Mouse (Mus musculus) urinary bladder, postnatal 25 days (tissue): ENCODE measurements around the gene Fam84b.
A peak's percentile ranks its signal among the peaks of the same experiment; 100 is the strongest.

Source experiments
- DNase-seq: peaks from one replicate; pipeline ENCODE4 v3.0.0; 2022; ENCODE audit warnings: low spot score

Fam84b gene

DNA sequence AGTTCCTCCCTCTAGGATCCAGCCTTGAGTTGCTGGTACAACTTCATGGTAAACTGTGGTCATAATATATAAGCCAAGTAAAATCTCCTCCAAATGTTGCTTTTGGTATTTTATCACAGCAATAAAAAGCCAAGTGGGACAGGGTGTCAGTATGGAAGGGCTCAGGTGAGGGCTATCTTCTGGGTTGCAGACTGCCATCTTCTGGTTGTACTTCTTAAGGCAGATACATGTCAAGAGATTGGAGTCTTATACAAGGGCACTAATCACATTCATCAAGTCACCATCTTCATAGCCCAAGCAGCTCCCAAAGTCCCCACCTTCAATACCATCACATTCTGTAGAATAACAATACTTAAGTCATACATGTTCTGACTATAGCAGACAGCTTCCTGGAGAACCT lies 21.0 kb downstream of the Fam84b start:
- DNase-seq = no peak

DNA sequence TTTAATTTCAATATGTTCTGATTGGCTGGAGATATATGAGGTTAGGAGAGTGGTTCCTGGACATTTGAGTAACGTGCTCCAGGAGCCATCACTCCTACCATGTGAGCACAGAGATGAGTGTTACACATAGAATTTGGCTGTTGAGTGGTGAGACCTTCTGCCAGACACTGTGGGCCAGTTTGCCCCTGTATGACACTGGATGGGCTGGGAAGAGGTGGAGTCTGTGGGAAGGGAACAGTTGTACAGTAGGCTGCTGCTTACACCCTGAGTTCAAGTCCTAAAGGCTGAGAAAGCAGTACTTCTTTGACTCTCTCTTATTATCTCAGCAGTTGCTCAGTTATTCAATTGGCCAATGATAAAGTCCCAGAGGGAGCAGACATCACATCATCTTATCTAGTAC lies 27.4 kb downstream of the Fam84b start:
- no peak for DNase-seq

DNA sequence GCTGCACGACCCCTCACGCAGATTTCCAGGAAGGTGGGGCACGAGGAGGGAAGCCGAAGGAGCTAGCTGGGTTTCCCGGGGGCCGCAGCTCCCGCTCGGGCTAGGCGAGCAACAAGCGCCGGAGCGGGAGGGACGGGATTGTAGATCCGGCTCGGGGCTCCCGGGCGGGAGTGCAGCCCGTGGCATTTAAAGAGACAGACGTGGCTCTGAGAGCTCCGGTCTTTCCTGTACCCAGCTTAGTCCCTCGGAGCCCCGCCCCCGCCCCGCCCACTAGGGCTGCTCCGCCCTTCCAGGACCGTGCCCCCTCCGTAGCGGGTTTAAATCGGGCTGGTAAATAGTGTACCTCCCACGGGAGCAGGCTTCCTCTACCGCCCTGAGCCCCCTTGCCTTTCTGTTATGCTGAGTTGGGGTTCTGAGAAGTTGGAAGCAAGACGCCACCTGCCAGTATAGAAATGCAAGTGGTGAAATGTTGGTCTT lies 28.8 kb downstream of the Fam84b start:
- peak; percentile 87 for DNase-seq

DNA sequence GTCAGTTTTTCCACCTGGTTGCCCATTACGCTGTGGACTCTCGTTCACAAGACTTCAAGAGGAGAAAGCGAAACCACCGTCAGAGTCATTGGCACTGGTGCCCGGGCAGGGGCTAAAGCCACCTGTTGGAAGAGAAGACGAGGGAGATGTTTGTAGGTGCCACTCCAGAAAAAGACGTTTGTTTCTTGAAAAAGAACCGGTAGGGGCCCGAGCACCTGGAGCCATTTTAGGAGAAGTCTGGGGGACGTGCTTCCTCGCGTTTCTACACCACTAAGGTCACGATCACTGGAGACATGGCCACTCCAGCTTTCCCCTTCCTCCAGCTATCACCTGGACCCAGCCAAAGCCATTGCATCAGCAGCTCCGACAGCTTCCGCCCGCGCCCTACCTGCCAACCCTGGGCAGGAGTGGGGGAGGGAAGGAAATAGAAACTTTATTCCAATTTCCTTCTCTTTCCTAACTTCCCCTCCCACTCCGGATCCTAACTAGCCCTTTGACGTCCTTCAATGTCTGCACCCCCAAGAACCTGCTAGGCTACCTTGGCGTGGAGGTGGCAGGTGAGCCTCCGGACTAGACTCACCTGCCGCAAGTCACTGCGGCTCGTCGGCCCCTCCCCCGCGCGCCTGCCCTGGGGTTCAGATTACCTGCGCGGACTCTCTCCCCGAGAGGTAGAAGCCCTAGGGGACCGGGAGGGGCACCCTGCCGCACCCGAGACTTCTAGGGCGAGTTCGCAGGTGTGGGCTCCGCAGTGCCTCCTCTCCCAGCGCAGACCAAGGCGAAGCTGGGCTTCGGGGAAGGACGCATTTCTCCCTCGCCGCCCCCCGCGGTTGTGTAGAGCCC lies 29.5 kb downstream of the Fam84b start:
- DNase-seq = peak; percentile 57

DNA sequence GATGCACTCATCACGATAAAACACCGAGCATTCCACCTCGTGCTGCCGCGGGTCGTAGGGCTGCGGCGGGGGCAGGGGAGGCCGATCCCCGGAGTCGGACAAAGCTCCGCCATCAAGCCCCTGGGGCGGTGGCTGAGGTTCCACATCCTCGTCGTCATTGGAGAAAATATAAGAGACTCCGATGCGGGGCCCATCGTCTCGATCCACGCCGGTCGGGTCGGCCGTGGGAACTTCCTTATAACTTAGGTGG lies 30.0 kb downstream of the Fam84b start:
- DNase-seq = no peak

DNA sequence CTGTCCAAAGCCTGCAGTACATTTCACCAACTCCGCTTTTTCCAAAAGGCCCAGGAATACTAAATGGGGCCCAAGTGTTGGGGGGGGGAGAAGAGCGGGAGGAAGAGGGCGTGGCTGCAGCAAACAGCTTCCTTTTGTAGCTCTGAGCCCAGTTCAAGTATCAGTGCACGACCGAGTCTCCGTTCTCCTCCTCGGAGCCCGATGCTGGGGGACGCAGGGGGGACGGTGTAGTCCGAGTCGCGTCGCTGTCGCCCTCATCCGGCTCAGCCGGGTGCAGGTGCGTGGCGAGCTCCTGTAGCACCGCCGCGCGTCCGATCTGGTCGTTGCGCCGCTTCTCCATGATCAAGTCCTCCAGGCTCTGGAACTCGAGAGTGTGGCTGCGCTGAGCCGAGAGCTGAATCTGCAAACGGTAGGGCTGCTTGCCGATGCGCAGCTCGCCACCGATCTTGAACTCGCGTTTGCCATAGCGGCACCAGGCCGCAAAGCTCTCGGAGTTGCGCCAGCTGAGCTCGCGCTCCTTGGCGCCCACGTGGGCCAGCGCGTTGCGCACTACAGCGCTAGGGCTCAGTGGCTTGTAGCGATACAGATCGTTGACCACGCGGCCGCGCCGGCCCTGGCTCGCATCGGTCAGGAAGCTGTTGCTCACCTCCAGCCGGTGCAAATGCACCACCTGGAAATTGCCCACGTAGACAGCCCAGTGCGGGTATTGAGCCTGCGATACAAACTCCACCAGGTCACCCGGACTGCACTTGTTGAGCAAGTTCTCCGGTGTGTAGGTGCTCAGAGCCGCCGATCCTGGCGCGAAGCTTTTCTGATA lies 30.6 kb downstream of the Fam84b start:
- DNase-seq = peak; percentile 60

DNA sequence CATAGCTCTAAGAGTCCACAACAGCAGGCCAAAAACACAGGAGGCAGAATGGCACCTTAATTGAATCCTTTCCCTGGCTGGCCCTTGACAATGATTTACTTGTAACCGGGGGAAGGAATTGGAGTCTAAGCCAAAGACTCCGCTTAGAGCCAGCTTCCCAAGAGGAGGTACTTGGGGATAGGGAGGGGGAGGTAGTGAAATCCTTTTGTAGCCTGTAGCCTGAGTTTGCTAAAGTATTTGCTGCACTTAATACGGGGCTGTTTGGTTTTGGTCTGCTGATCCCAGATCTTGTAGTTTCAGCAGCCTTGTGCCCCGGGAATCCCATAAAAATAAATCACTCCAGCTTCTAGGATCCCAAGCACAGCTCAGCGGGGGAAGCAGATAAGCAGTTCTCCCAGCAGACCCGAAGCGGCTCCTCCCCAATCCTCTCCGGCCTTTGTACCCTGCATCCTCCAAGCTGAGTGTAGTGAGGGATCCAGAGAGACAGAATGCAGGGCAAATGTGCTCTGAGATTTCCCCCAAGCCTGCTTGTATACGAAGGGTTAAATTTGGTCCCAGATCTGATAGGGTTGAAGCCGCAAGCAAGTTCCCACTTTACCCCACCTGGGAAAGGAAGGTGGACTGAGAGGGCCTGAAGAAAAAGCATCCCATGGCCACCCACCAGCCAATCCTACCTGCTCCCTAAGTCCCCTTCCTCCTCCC lies 31.3 kb downstream of the Fam84b start:
- no peak for DNase-seq

DNA sequence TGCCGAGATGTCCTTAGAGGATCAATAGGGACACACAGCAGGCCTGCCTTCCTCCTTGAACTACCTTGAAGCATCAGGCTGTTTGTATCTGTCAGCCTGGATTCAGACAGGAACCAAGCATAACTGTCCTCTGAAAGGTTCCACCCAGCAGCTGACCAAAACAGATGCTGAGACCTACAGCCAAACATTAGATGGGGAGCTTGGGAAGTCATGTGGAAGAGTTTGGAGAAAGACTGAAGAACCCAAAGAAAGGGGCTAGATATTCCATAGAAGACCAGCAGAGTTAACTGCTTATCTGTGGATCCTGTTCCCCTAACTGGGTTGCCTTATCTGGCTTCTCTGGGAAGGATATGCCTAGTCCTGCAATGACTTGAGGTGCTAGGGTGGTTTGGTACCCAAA lies 35.1 kb downstream of the Fam84b start:
- DNase-seq = no peak

DNA sequence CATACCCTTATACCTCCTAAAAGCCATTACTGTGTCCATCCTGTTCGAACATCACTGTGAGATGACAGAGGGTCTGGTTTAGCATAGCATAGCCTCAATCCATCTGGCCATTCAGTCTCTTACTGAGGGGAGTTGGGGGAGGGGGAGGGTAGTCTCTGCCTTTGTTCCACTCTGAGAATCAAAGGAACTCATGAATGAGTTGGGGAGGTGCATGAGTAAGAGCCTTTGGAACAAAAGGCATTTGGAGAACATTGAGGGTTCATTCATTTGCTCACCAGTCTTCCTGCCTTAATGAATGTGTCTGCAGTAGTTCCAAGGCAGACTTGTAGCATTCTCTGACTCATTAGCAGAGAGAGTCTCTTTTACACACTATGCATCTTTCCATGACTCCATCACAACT lies 37.1 kb downstream of the Fam84b start:
- DNase-seq = no peak

DNA sequence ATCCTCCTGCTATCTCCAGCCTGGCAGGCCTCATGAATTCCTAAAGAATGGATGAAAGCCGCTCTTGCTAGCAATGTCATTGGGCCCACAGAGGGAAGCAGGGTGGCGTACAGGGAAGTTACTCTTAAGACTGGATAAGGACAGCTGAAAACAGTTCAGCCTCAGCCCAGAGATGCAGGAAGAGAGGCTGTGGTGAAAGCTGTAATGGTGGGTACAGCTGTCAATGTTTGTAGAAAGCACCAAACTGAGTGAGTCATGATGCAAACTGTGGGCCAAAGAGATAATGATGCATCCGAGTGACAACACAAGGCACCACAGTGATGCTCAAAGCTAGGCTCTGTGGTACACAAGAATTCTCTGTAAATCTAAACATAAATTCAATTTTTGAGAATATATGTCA lies 39.0 kb downstream of the Fam84b start:
- DNase-seq = no peak

DNA sequence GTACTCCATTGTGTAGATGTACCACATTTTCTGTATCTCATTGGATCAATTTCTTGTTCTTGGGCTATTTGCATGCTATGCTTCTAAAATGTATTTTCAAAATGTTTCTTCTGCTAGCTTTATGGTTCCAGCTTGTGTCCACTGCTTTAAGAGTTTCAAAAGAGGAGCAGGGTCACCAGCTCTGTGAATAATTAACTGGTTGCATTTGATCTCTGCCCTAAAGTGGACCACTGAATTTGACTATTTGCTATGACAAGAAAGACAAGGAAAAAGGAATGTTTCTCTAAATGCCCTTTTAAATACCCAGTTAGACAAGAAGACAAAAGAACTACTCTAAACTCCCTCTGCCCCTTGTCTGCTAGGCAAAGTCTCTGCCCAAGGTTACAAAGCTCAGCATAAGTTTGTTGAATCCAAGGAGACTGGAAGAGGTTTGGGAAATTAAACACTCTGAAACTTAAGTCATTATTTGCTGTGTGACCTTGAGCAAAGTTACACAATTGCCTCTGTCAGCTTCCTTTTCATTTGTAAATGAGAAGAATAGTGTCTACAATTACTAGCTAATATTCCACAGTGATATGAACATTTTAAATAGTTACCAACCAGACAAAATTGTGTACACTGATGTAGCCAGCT lies 60.4 kb downstream of the Fam84b start:
- no peak for DNase-seq

DNA sequence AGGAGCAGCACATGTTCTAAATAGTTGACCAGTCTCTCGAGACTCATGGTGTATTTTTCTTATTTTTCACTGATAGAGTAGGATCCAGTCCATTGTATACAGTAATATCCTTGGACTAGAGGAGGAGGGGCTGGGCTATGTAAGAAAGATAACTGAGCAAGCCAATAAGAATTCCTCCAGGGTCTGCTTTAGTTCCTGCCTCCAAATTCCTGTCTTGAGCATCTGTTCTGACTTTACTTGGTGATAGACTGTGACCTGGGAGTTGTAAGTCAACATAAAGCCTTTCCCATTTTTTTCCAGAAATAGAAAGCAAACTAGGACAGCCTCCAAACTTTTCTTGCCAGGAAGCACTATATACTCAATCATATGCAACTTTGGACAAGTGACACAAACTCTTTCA lies 64.5 kb downstream of the Fam84b start:
- no peak for DNase-seq

DNA sequence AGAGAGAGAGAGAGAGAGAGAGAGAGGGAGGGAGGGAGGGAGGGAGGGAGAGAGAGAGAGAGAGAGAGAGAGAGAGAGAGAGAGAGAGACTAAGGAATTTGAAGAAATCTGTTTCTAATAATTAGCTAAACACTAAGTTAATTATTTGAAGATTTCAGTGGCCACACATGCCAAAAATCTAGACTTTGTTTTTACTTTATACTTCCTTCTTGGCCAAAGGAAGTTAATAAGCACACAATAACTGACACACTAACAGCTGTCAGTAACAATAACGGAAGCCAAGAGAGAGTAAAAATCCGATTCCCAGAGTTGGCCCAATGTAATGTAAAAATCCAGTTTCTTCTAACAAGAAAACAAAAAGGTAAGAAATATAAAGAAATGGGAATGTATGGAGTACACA lies 69.8 kb downstream of the Fam84b start:
- DNase-seq = no peak

DNA sequence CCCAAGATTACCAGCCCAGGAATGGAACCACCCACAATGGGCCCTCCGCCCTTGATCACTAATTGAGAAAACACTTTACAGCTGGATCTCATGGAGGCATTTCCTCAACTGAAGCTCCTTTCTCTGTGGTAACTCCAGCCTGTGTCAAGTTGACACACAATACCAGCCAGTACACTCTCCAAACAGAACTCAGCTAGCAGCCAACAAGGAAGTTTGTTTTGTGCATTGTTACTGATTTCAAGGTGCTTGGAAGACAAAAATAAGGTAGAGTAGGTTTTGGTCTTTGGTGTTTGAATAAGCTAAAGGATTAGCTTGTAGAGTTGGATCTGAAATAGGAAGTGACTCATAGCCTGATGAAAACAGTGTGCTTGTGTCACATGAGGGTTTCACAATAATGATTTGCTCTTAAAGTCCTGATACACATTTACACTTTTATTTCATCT lies 74.0 kb downstream of the Fam84b start:
- no peak for DNase-seq

DNA sequence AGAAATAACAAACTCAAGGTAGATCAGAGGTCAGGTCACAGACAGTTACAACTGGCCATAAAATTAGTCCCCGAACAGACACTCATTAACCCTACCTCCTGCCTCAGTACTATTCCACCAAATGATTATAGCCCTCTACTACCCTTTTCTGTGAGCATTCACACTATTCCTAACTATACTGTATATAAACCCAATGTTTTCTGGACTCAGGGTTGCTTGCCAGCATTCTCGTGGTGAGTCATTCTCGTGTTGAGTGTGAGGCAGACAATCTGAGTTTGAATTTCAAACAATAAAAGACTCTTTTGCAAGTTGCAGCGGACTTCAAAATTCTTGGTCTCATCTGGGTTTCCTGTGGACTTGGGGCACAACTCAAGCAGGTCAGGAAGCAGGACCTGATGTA lies 74.5 kb downstream of the Fam84b start:
- no peak for DNase-seq
